Mouse (Mus musculus): ENCODE measurements around the gene Ar. TPM values are rescaled to one million over a fixed set of nuclear protein-coding genes. Genes with fewer than 3 reads are reported as not detected.

The Ar gene
- polyA plus RNA-seq, 1 experiment from 2014 or later, result 0.25 TPM

DNA sequence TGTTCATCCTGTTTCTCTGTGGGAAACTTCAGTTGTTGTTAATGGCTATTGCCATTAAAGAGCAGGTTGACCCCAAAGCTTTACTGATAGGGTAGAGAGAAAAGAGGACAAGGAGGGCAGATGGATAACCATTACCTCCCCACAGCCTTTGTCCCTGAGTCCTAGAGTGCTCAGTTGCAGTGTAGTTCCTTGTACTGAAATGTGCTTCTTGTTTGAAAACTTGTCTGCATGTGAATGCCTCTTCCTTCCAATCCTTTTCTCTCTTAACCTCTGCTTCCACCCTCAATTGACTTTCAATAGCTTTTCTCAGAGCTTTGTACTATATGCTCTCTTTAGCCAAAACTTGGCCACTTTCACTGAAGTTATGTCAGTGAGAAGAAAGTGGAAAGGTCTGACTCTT, 168.9 kb downstream of the Ar start:
- Histone ChIP-seq H3K9me3 (ENCODE audit: control insufficient read depth, low read depth, low read length) (no peaks in the 10 kb centered on the region), H3K36me3 (ENCODE audit: control insufficient read depth, insufficient read depth, low read length) (no peaks in the 10 kb centered on the region), H3K9ac (replicated peaks; ENCODE audit: low read depth, low read length) (no peak overlapping the region), H3K27me3 (ENCODE audit: control insufficient read depth, insufficient read depth, low read length) (no peaks in the 10 kb centered on the region), H3K4me3 (ENCODE audit: low read depth, low read length) (no peak overlapping the region), H3K4me1 (ENCODE audit: control insufficient read depth, insufficient read depth, low read length) (no peaks in the 10 kb centered on the region), H3K4me2 (replicated peaks; ENCODE audit: low read depth, low read length) (no peak overlapping the region), H3K27ac (ENCODE audit: low read length) (no peak overlapping the region)
- no peak for ATAC-seq (ENCODE audit: insufficient number of reproducible peaks, insufficient read depth, low FRiP score, low read depth)

DNA sequence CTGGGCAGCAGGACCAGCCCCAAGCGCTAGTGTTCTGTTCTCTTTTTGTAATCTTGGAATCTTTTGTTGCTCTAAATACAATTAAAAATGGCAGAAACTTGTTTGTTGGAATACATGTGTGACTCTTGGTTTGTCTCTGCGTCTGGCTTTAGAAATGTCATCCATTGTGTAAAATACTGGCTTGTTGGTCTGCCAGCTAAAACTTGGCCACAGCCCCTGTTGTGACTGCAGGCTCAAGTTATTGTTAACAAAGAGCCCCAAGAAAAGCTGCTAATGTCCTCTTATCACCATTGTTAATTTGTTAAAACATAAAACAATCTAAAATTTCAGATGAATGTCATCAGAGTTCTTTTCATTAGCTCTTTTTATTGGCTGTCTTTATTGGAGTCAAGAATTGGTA, 174.5 kb downstream of the Ar start:
- Histone ChIP-seq H3K27me3 (ENCODE audit: control insufficient read depth, insufficient read depth, low read length) (no peaks in the 10 kb centered on the region), H3K4me3 (ENCODE audit: low read depth, low read length) (no peak overlapping the region), H3K4me1 (ENCODE audit: control insufficient read depth, insufficient read depth, low read length) (no peaks in the 10 kb centered on the region), H3K9me3 (ENCODE audit: control insufficient read depth, low read depth, low read length) (no peaks in the 10 kb centered on the region), H3K4me2 (replicated peaks; ENCODE audit: low read depth, low read length) (no peak overlapping the region), H3K9ac (replicated peaks; ENCODE audit: low read depth, low read length) (no peak overlapping the region), H3K27ac (ENCODE audit: low read length) (no peak overlapping the region), H3K36me3 (ENCODE audit: control insufficient read depth, insufficient read depth, low read length) (no peaks in the 10 kb centered on the region)
- WGBS, result 86% methylated on average over 2 of the region's 2 CpGs
- ATAC-seq (ENCODE audit: insufficient number of reproducible peaks, insufficient read depth, low FRiP score, low read depth), result no peak

DNA sequence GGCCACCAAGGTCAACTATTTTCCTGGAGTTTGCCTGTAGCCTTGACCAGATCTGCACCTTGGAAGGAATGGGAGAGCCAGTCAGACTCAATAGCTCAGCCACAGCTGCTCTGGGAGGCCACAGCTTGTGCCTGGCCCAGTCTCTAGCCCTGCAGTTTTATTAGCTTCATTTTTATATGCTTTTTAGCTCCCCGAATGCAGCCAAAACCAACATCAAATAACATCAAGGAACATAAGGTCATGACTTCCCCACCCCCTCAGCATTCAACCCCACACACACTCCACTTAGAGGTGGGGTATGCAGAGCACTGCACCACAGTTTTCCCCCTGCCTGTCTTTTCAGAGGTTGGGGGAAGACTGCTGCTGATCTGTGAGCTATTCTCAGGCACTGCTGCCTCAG, 198.9 kb downstream of the Ar start:
- WGBS, result 79% methylated on average over 1 of the region's 1 CpGs
- no peak overlapping the region for H3K4me2 ChIP-seq (replicated peaks; ENCODE audit: low read depth, low read length)
- H3K27ac ChIP-seq (ENCODE audit: low read length), result no peak overlapping the region
- H3K36me3 ChIP-seq (ENCODE audit: control insufficient read depth, insufficient read depth, low read length), result no peaks in the 10 kb centered on the region
- no peaks in the 10 kb centered on the region for H3K4me1 ChIP-seq (ENCODE audit: control insufficient read depth, insufficient read depth, low read length)
- H3K9ac ChIP-seq (replicated peaks; ENCODE audit: low read depth, low read length), result no peak overlapping the region
- no peak overlapping the region for H3K4me3 ChIP-seq (ENCODE audit: low read depth, low read length)
- no peaks in the 10 kb centered on the region for H3K9me3 ChIP-seq (ENCODE audit: control insufficient read depth, low read depth, low read length)
- H3K27me3 ChIP-seq (ENCODE audit: control insufficient read depth, insufficient read depth, low read length), result no peaks in the 10 kb centered on the region
- no peak for ATAC-seq (ENCODE audit: insufficient number of reproducible peaks, insufficient read depth, low FRiP score, low read depth)

DNA sequence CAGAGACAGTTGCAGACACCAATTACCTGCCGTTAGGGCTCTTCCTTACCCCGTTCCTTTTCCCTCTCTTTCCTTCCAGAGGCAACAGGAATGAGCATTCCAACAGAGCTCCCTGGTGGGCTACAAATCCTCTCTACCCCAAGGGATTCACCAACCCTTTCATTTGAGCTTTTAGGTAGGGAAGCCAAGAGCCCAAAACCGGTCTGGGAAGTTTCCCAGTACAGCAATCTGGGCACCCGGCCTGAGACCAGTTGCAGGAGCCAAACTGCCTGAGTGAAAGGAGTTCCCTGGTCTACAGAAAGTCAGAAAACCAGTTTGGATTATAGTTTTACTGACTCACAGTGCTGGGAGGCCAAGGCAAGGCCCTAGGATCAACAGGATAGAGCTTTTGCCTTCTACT, 199.5 kb downstream of the Ar start:
- Histone ChIP-seq H3K27ac (ENCODE audit: low read length) (no peak overlapping the region), H3K4me3 (ENCODE audit: low read depth, low read length) (no peak overlapping the region), H3K9ac (replicated peaks; ENCODE audit: low read depth, low read length) (no peak overlapping the region), H3K36me3 (ENCODE audit: control insufficient read depth, insufficient read depth, low read length) (no peaks in the 10 kb centered on the region), H3K4me2 (replicated peaks; ENCODE audit: low read depth, low read length) (no peak overlapping the region), H3K9me3 (ENCODE audit: control insufficient read depth, low read depth, low read length) (no peaks in the 10 kb centered on the region), H3K27me3 (ENCODE audit: control insufficient read depth, insufficient read depth, low read length) (no peaks in the 10 kb centered on the region), H3K4me1 (ENCODE audit: control insufficient read depth, insufficient read depth, low read length) (no peaks in the 10 kb centered on the region)
- ATAC-seq (ENCODE audit: insufficient number of reproducible peaks, insufficient read depth, low FRiP score, low read depth), result no peak
- WGBS, result 58% methylated on average over 4 of the region's 4 CpGs
